ENCODE assay signal across 20 mouse cellular contexts in the genomic region with DNA sequence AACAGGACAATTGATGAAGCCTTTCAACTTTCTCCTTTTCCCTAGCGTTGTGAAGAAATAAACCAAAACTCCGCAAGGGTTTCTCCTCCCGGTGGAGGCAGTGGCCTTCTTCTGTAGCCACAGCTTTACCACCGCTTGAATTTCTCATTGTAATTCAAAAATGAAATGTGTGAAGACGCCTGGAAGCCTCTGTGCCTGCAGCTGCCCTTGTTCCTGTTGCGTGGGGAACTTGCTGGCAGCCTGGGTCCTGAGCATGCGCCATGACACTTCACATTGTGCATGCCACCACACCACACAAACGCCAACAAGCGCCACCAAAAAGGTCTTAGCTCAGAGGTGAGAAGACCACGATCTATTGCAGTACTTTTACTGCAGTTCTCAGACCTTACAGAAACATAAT.
DNase-seq lines count a peak whose midpoint lies in the region; ATAC-seq and TF ChIP-seq lines count a peak whose summit lies in the region.
"Had no signal": no experiment of that assay in that cellular context is flagged by ENCODE, and none has a peak within 500 bp of the region (broad histone marks: within the 10 kb centered on the region; RNA-seq: fewer than 3 reads in every experiment).

No protein-coding gene starts in this region.

- DNase-seq in heart, postnatal 10 days = no peak
- DNase-seq in limb, embryonic 14.5 days (ENCODE audit: low spot score) = no peak
- DNase-seq in limb, embryonic 10.5 days (ENCODE audit: low spot score) = no peak
- peak; percentile 47 for DNase-seq in brain, adult 2 months (ENCODE audit: low read depth, low spot score)
- no peak for DNase-seq in adrenal gland, adult 18-20 months (ENCODE audit: low spot score in 2 of 2)
- DNase-seq: cerebellum, postnatal 14 days; gastrocnemius, postnatal 14 days; kidney, adult 9 months; liver, embryonic 13.5 days; lung, postnatal 10 days; spleen, adult 18-20 months; thymus, adult 18-20 months had no signal

- H3K4me1 ChIP-seq in heart, embryonic 13.5 days = peaks cover 26% of the 10 kb centered on the region
- H3K4me1 ChIP-seq in limb, embryonic 14.5 days (ENCODE audit: control insufficient read depth, insufficient read depth, low read length) = peaks cover 22% of the 10 kb centered on the region
- H3K4me1 ChIP-seq in limb, embryonic 10.5 days = peaks cover 30% of the 10 kb centered on the region
- H3K4me1 ChIP-seq: hindbrain, embryonic 10.5 days had no signal

- no peaks in the 10 kb centered on the region for H3K36me3 ChIP-seq in heart, embryonic 13.5 days
- no peaks in the 10 kb centered on the region for H3K36me3 ChIP-seq in limb, embryonic 14.5 days (ENCODE audit: control insufficient read depth, insufficient read depth, low read length)
- no peaks in the 10 kb centered on the region for H3K36me3 ChIP-seq in limb, embryonic 10.5 days
- H3K36me3 ChIP-seq: heart, embryonic 10.5 days; hindbrain, embryonic 10.5 days had no signal

- H3K27me3 ChIP-seq in heart, embryonic 13.5 days (replicated peaks) = no peaks in the 10 kb centered on the region
- no peaks in the 10 kb centered on the region for H3K27me3 ChIP-seq in limb, embryonic 14.5 days (ENCODE audit: control insufficient read depth, insufficient read depth, low read length)
- H3K27me3 ChIP-seq in limb, embryonic 10.5 days (ENCODE audit: low read depth, poor library complexity, severe bottlenecking) = no peaks in the 10 kb centered on the region
- H3K27me3 ChIP-seq: liver, embryonic 13.5 days; megakaryocyte, embryonic 14.5 days had no signal

- ATAC-seq in heart, embryonic 13.5 days (ENCODE audit: extremely low read depth, insufficient number of reproducible peaks, low FRiP score, low TSS enrichment) = no peak
- ATAC-seq in limb, embryonic 14.5 days (ENCODE audit: low FRiP score, low read depth) = no peak
- ATAC-seq in neutrophil, adult 5-6 weeks (ENCODE audit: extremely low read depth, insufficient number of reproducible peaks, low FRiP score, poor library complexity, severe bottlenecking) = peak; percentile 33; the same call in 1 of the 2 replicates
- ATAC-seq: forebrain, embryonic 16.5 days; inflammation-experienced regulatory T-cells, adult 6 months; midbrain, embryonic 16.5 days had no signal

- H3K9me3 ChIP-seq in heart, embryonic 13.5 days = no peaks in the 10 kb centered on the region
- no peaks in the 10 kb centered on the region for H3K9me3 ChIP-seq in limb, embryonic 14.5 days (ENCODE audit: control insufficient read depth, low read length)
- no peaks in the 10 kb centered on the region for H3K9me3 ChIP-seq in limb, embryonic 10.5 days (replicated peaks)
- H3K9me3 ChIP-seq: heart, embryonic 10.5 days; hindbrain, embryonic 10.5 days; liver, embryonic 13.5 days; megakaryocyte, embryonic 14.5 days had no signal

- TF ChIP-seq POLR2A in limb, embryonic 14.5 days (IDR thresholded peaks at IDR 0.05; ENCODE audit: borderline replicate concordance, extremely low read depth, insufficient read depth, insufficient read length) = no peak

- WGBS in heart, embryonic 13.5 days = 77% methylated on average over 10 of the region's 10 CpGs
- 66% methylated on average over 10 of the region's 10 CpGs for WGBS in limb, embryonic 14.5 days
- whole genome bisulfite sequencing in limb, embryonic 10.5 days = 76% methylated on average over 10 of the region's 10 CpGs

- no peak overlapping the region for H3K4me3 ChIP-seq in heart, embryonic 13.5 days
- H3K4me3 ChIP-seq in limb, embryonic 14.5 days (replicated peaks; ENCODE audit: low read length) = no peak overlapping the region
- no peak overlapping the region for H3K4me3 ChIP-seq in limb, embryonic 10.5 days
- H3K4me3 ChIP-seq: heart, embryonic 10.5 days; hindbrain, embryonic 10.5 days; liver, embryonic 13.5 days; megakaryocyte, embryonic 14.5 days had no signal

- no peak overlapping the region for H3K9ac ChIP-seq in heart, embryonic 13.5 days
- no peak overlapping the region for H3K9ac ChIP-seq in limb, embryonic 14.5 days (ENCODE audit: low read depth, low read length, severe bottlenecking)
- H3K9ac ChIP-seq: liver, embryonic 13.5 days had no signal

- no peak overlapping the region for H3K4me2 ChIP-seq in heart, embryonic 13.5 days
- no peak overlapping the region for H3K4me2 ChIP-seq in limb, embryonic 14.5 days (replicated peaks; ENCODE audit: low read depth, low read length, severe bottlenecking)
- H3K4me2 ChIP-seq: liver, embryonic 13.5 days had no signal

- intact Hi-C loops in heart, postnatal 10 days (cut with DNase I) = no loop called here

- peak overlapping the region; percentile 50 for H3K27ac ChIP-seq in heart, embryonic 13.5 days (replicated peaks)
- H3K27ac ChIP-seq in limb, embryonic 14.5 days (replicated peaks; ENCODE audit: low read depth, low read length) = 0 out of 2 replicates have a peak overlapping the region, but pooled peaks have one; percentile 26
- H3K27ac ChIP-seq in limb, embryonic 10.5 days = no peak overlapping the region
- H3K27ac ChIP-seq: heart, embryonic 10.5 days; hindbrain, embryonic 10.5 days had no signal
